In genomic region chr4:134255854-134256253, GRCm38 (mm10) we compare ENCODE assay signal across 13 mouse cellular contexts. TPM values are rescaled to one million over a fixed set of nuclear protein-coding genes. Genes with fewer than 3 reads are reported as not detected.
DNase-seq lines count a peak whose midpoint lies in the region; ATAC-seq and TF ChIP-seq lines count a peak whose summit lies in the region.
"Had no signal": no experiment of that assay in that cellular context is flagged by ENCODE, and none has a peak within 500 bp of the region (broad histone marks: within the 10 kb centered on the region; RNA-seq: fewer than 3 reads in every experiment).

No protein-coding gene starts in this region.

- H3K36me3 ChIP-seq in hindbrain, embryonic 10.5 days, result no peaks in the 10 kb centered on the region
- no peaks in the 10 kb centered on the region for H3K36me3 ChIP-seq in hindbrain, embryonic 16.5 days (ENCODE audit: control insufficient read depth, insufficient read depth, low read length)
- no peaks in the 10 kb centered on the region for H3K36me3 ChIP-seq in thymus, adult 2 months (ENCODE audit: control insufficient read depth, insufficient read depth, low read length)
- H3K36me3 ChIP-seq: embryonic facial prominence, embryonic 15.5 days; G1E had no signal

- H3K4me3 ChIP-seq in hindbrain, embryonic 10.5 days, result peak overlapping the region; percentile 35
- H3K4me3 ChIP-seq in hindbrain, embryonic 16.5 days (ENCODE audit: low read length), result no peak overlapping the region
- no peak overlapping the region for H3K4me3 ChIP-seq in thymus, adult 2 months (ENCODE audit: control insufficient read depth, insufficient read depth, low read length)
- H3K4me3 ChIP-seq: embryonic facial prominence, embryonic 15.5 days had no signal

- H3K27me3 ChIP-seq in hindbrain, embryonic 10.5 days (ENCODE audit: insufficient read depth, poor library complexity, severe bottlenecking), result peaks cover 54% of the 10 kb centered on the region
- H3K27me3 ChIP-seq in hindbrain, embryonic 16.5 days (replicated peaks; ENCODE audit: control insufficient read depth, insufficient read depth, low read length), result peaks cover 23% of the 10 kb centered on the region
- H3K27me3 ChIP-seq in thymus, adult 2 months (ENCODE audit: control insufficient read depth, insufficient read depth, low read length), result no peaks in the 10 kb centered on the region; the same call in 1 of the 2 replicates

- H3K9ac ChIP-seq in hindbrain, embryonic 16.5 days (ENCODE audit: low read depth, low read length), result no peak overlapping the region
- H3K9ac ChIP-seq: embryonic facial prominence, embryonic 15.5 days had no signal

- no peaks in the 10 kb centered on the region for H3K9me3 ChIP-seq in hindbrain, embryonic 10.5 days
- H3K9me3 ChIP-seq in hindbrain, embryonic 16.5 days (ENCODE audit: control insufficient read depth, low read length), result no peaks in the 10 kb centered on the region
- H3K9me3 ChIP-seq: embryonic facial prominence, embryonic 15.5 days had no signal

- no peak for ATAC-seq in hindbrain, embryonic 16.5 days

- H3K4me1 ChIP-seq in hindbrain, embryonic 10.5 days (replicated peaks), result peaks cover 80% of the 10 kb centered on the region
- H3K4me1 ChIP-seq in hindbrain, embryonic 16.5 days (ENCODE audit: control insufficient read depth, insufficient read depth, low read depth, low read length), result peaks cover 17% of the 10 kb centered on the region
- peaks cover 42% of the 10 kb centered on the region for H3K4me1 ChIP-seq in thymus, adult 2 months (replicated peaks; ENCODE audit: control insufficient read depth, insufficient read depth, low read length)

- H3K4me2 ChIP-seq in hindbrain, embryonic 16.5 days (ENCODE audit: low read length), result no peak overlapping the region
- H3K4me2 ChIP-seq: embryonic facial prominence, embryonic 15.5 days had no signal

- WGBS in hindbrain, embryonic 10.5 days, result 17% methylated on average over 4 of the region's 4 CpGs
- 22% methylated on average over 4 of the region's 4 CpGs for WGBS in hindbrain, embryonic 16.5 days
- 62% methylated on average over 4 of the region's 4 CpGs for WGBS in thymus, adult 2 months

- no peak for TF ChIP-seq CTCF in thymus, adult 2 months (IDR thresholded peaks at IDR 0.05; ENCODE audit: borderline replicate concordance, control insufficient read depth, extremely low read depth, insufficient read depth, low read length, poor library complexity)

- TF ChIP-seq POLR2A in thymus, adult 2 months (IDR thresholded peaks at IDR 0.05; ENCODE audit: control insufficient read depth, extremely low read depth, insufficient read depth, low read length, poor library complexity), result no peak

- H3K27ac ChIP-seq in hindbrain, embryonic 10.5 days, result peak overlapping the region; percentile 83
- no peak overlapping the region for H3K27ac ChIP-seq in hindbrain, embryonic 16.5 days (ENCODE audit: low read depth, low read length)
- no peak overlapping the region; the same call in 1 of the 2 replicates for H3K27ac ChIP-seq in thymus, adult 2 months (ENCODE audit: control insufficient read depth, insufficient read depth, low read length)
- H3K27ac ChIP-seq: embryonic facial prominence, embryonic 15.5 days had no signal

- DNase-seq in hindbrain, embryonic 10.5 days (ENCODE audit: low spot score), result no peak
- peak; percentile 71 for DNase-seq in thymus, postnatal 14 days
- no peak for DNase-seq in thymus, adult 2 months
- DNase-seq in kidney, postnatal 14 days, result peak; percentile 54
- DNase-seq in thymus, postnatal 4 days, result peak; percentile 72
- DNase-seq in spleen, postnatal 14 days (ENCODE audit: low spot score in 2 of 2), result no peak
- no peak for DNase-seq in left cerebral cortex, adult 8-10 months (ENCODE audit: low spot score in 2 of 2)
- DNase-seq: gastrocnemius, postnatal 25 days had no signal

RNA-seq across cellular contexts. Expression of gene Grrp1, which starts 1.9 kb away (rescaled TPM):
- polyA plus RNA-seq in hindbrain, embryonic 10.5 days (2016; fragmentation: Nextera tagmentation; extraction: Ambion mirVana), result 6.2 and 6.8 TPM in 2 replicates
- polyA plus RNA-seq in hindbrain, embryonic 16.5 days (2015; fragmentation: Nextera tagmentation; extraction: Ambion mirVana), result 15.7 and 16.9 TPM in 2 replicates
- 5.2 and 6.6 TPM in 2 replicates for polyA plus RNA-seq in thymus, adult 2 months (2012; rRNA removed)
- 1 to 10 TPM; 2.6 to 4.3 (median 3.5) TPM for total RNA-seq in left cerebral cortex, adult 8-10 months (2022)
- total RNA-seq: G1E had no signal
- polyA plus RNA-seq: G1E had no signal

RNA-seq across cellular contexts. Expression of gene Gm30191, which starts 9.1 kb away (rescaled TPM):
- polyA plus RNA-seq in hindbrain, embryonic 10.5 days (2016; fragmentation: Nextera tagmentation; extraction: Ambion mirVana), result not detected in 2 replicates
- polyA plus RNA-seq in hindbrain, embryonic 16.5 days (2015; fragmentation: Nextera tagmentation; extraction: Ambion mirVana), result 0.94 and 1.1 TPM in 2 replicates
- not detected in 2 replicates for polyA plus RNA-seq in thymus, adult 2 months (2012; rRNA removed)
- total RNA-seq in left cerebral cortex, adult 8-10 months (2022), result not detected
- total RNA-seq: G1E; gastrocnemius, postnatal 25 days; left cerebral cortex, postnatal 36 days; midbrain, postnatal 0 days had no signal
- polyA plus RNA-seq: embryonic facial prominence, embryonic 15.5 days; G1E had no signal

RNA-seq across cellular contexts. Expression of gene Zfp593, which starts 10.5 kb away (rescaled TPM):
- polyA plus RNA-seq in hindbrain, embryonic 10.5 days (2016; fragmentation: Nextera tagmentation; extraction: Ambion mirVana), result 20.6 and 21.6 TPM in 2 replicates
- polyA plus RNA-seq in hindbrain, embryonic 16.5 days (2015; fragmentation: Nextera tagmentation; extraction: Ambion mirVana), result 13.3 and 14.7 TPM in 2 replicates
- polyA plus RNA-seq in thymus, adult 2 months (2012; rRNA removed), result 14.8 and 15.1 TPM in 2 replicates
- total RNA-seq in left cerebral cortex, adult 8-10 months (2022), result 10 to 100 TPM; 10.9 to 12.1 (median 11.3) TPM

RNA-seq across cellular contexts. Expression of gene E130218I03Rik, which starts 12.4 kb away (rescaled TPM):
- 0.49 and 1.0 TPM in 2 replicates for polyA plus RNA-seq in hindbrain, embryonic 10.5 days (2016; fragmentation: Nextera tagmentation; extraction: Ambion mirVana)
- polyA plus RNA-seq in hindbrain, embryonic 16.5 days (2015; fragmentation: Nextera tagmentation; extraction: Ambion mirVana), result 0.50 and 0.60 TPM in 2 replicates
- not detected in 2 replicates for polyA plus RNA-seq in thymus, adult 2 months (2012; rRNA removed)
- not detected for total RNA-seq in left cerebral cortex, adult 8-10 months (2022)
- total RNA-seq: gastrocnemius, postnatal 25 days; midbrain, postnatal 0 days had no signal

RNA-seq across cellular contexts. Expression of gene Cnksr1, which starts 17.7 kb away (rescaled TPM):
- polyA plus RNA-seq in hindbrain, embryonic 10.5 days (2016; fragmentation: Nextera tagmentation; extraction: Ambion mirVana), result 0.89 and 1.2 TPM in 2 replicates
- polyA plus RNA-seq in hindbrain, embryonic 16.5 days (2015; fragmentation: Nextera tagmentation; extraction: Ambion mirVana), result 0.10 and 0.21 TPM in 2 replicates
- polyA plus RNA-seq in thymus, adult 2 months (2012; rRNA removed), result 3.6 and 4.3 TPM in 2 replicates
- under 1 TPM in 3 of 4 experiments, not detected in 1; 0.36 to 0.74 (median 0.57) TPM for total RNA-seq in left cerebral cortex, adult 8-10 months (2022)
- polyA plus RNA-seq: G1E had no signal

Comparison
In these comparisons a context has a peak if more than half of its experiments do, and no peak if none do; other contexts are left out.
1. DNase-seq: peak in thymus, postnatal 14 days (single experiment), kidney, postnatal 14 days (single experiment) and thymus, postnatal 4 days (single experiment); none in hindbrain, embryonic 10.5 days (single experiment), thymus, adult 2 months (single experiment), spleen, postnatal 14 days (0 of 2) and left cerebral cortex, adult 8-10 months (0 of 2).